Mouse (Mus musculus): Measurements from ENCODE around the gene Cd3g.
"Not testable (repeated sequence)": the region's sequence is repeated elsewhere in the genome, so short reads cannot be mapped to it uniquely, and the experiment has no call there.

Gene Cd3g

DNA sequence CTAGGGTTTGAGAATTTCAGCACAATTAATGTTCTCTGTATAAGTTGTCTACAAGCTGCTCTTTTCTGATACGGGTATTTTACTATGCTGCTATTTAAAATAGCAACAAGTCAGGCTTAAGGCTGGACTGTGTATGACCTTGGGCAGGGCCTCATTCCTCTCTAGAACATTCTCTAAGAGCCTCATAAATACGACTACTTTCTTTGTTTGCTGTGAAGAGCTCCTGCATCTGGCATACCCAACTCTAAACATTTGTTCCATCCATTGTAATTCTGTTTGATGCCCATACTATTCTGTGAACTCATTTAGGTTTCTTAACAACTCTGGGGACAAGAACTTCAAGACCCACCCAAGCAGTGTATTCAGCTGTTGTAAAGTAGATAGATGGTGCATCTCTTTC, 2.8 kb upstream of the Cd3g start:
- no peak for DNase-seq

DNA sequence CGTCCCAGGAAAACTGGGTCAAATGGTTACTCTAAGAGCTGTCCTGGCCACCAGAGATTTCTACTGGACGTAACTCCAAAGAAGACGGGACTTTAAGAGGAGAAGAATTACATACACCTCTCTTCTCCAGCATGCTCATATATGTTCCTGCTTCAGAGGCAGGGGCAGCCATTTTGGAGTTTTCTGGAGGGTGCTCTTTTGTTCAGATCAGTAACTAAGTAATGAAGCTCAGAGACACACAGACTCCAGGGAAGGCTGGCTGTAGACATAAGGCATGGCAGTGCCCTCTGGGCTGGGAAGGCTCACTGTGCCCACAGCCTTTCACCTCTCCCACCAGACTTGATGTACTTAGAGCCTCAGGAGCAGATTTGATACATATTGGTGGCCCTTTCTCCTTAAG, 2.3 kb upstream of the Cd3g start:
- DNase-seq = no peak

DNA sequence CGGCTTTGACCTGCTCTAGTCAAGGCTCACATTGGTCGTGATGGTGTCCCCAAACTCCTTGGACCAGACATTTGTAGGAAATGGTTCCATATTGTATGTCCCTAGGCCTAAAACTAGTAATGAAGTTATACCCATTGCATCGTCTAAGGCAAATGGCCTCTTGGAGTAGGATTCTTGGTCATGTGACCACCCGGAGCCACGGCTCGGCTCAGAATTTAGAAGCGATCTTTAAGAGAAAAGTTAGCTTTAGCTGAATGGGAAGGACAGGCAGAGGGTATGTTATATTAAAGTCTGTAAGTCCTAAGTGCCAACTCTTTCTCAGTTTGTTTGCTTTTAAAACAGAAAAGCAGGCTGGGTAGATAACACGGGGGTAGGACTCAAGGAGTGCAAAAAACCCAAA, 1.9 kb upstream of the Cd3g start:
- no peak for DNase-seq

DNA sequence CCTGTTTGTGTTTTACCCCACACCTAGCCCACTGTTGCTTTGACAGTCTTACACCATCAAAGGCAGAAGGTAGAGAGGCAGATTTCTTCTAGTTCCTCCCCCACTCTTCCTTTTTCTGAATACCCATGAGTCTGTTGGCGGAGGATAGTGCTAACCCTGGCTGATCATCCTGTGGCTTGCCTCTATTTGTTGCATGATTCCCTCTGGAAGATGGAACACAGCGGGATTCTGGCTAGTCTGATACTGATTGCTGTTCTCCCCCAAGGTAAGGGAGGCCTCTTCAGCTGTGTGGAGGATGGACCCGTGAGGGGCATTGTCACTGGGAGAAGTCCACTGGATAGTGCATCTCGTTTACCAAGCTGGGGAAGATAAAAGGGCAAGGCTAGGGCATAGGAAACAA, 1.4 kb upstream of the Cd3g start, which contains the start of gene Cd3d:
Cd3d (plus strand) TSS at position 111 of the 400 bp plus-strand sequence.
- no peak for DNase-seq

GRCm38 (mm10) chr9:44981104-44981503, 873 bp upstream of the Cd3g start:
- no peak for DNase-seq

- DNase-seq = no peak
Observed at GRCm38 (mm10) chr9:44979806-44980205, 425 bp downstream of the Cd3g start.

- DNase-seq = no peak
Observed at GRCm38 (mm10) chr9:44977813-44978212, 2.4 kb downstream of the Cd3g start.

DNA sequence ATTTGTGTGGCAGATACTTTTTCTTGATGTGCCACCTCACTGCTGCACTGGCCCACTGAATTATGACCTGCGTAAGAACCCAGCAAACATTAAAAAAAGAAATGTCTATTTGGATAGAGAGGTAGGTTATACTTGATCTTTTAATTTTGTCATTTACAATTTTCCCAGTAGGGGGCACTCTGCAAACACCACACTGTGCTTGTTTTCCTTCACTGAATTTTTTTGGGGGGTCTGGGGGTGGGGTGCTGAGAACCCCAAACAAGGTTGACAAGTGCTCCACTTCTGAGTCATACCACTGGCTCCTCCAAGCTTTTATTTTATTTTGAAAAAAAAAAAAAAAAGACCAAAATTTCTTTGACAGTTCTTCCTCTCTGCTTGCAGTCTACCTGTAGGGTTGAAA, 10.8 kb downstream of the Cd3g start:
- DNase-seq = no peak

- DNase-seq = not testable (repeated sequence)
Observed at GRCm38 (mm10) chr9:44967763-44968162, 12.5 kb downstream of the Cd3g start.

GRCm38 (mm10) chr9:44966815-44967242, 13.4 kb downstream of the Cd3g start:
- peak; percentile 77 for DNase-seq

GRCm38 (mm10) chr9:44965833-44966466, 14.3 kb downstream of the Cd3g start:
- no peak for DNase-seq

- DNase-seq = peak; percentile 98
Observed at GRCm38 (mm10) chr9:44965126-44965832, 15.0 kb downstream of the Cd3g start, which contains the start of gene Ube4a. Ube4a (minus strand) TSS chr9:44965600.

DNA sequence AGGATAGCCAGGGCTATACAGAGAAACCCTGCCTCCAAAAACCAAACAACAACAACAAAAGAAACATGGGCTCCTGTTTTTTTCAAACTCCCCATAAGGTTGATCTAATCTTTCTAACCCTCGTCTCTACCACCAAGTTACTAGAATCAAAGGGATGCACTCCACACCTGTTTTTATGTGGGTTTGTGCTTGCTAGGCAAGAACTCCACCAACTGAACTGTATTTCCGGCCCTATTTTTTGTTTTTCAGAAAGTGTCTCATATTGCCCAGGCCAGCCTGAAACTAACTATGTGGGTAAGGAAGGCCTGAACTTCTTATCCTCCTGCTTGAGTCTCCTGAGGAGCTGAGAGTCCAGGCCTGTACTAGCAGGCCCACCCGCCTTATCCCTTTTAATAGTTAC, 25.8 kb downstream of the Cd3g start:
- no peak for DNase-seq

DNA sequence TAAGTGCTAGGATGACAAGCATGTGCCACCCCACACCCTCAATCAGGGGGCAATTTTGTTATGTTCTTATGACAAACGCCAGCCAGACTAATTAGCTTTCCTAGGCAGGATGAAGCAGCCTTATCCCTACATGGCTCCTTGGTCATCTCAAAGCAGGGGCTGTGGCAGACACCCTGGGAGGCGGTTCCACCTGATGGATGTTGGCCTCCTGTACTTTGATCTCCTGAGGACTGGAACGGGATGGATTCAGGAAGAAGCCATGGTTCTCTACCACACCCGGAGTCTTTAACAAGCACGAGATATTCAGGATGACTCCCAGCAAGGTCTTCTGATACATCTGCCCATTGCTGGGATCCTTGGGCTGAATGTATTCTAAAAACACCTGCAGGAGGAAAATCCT, 32.4 kb downstream of the Cd3g start:
- DNase-seq = no peak

- DNase-seq = no peak
Observed at GRCm38 (mm10) chr9:44946185-44946695, 34.0 kb downstream of the Cd3g start.

GRCm38 (mm10) chr9:44942421-44942820, 37.8 kb downstream of the Cd3g start:
- DNase-seq = peak; percentile 65

- DNase-seq = no peak
Observed at GRCm38 (mm10) chr9:44941756-44942155, 38.5 kb downstream of the Cd3g start.

GRCm38 (mm10) chr9:44921543-44921942, 58.7 kb downstream of the Cd3g start:
- DNase-seq = no peak

DNA sequence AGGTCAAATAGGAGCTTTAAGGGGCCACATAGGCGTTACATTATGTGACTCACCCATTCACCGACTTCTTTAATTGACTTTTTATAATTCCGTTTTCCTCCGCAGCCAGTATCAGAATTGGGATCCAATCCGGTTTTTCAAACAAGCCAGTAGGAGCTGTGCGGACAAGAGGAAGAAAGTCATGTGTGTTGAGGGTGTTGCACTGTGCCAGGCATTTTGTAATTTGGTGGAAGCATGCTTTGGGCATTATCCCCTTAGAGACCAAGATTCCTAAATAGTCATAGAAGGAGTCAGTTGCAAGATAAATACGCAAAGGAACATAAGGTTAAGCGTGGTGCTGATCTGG, 59.1 kb downstream of the Cd3g start:
- no peak for DNase-seq

GRCm38 (mm10) chr9:44920374-44921122, 59.7 kb downstream of the Cd3g start, which contains the start of gene Atp5l:
Atp5l (minus strand) TSS chr9:44920742.
- peak; percentile 86 for DNase-seq

- DNase-seq = no peak
Observed at GRCm38 (mm10) chr9:44919606-44920005, 60.6 kb downstream of the Cd3g start.
